Mouse (Mus musculus) limb, embryonic 13.5 days (tissue): ENCODE measurements around the gene Id1. TPM values are rescaled to one million over a fixed set of nuclear protein-coding genes. Genes with fewer than 3 reads are reported as not detected.
A peak's percentile ranks its signal among the peaks of the same experiment; 100 is the strongest.

Source experiments
- ATAC-seq: fragments of 200-750 bp; cut with Nextera tagmentation; 2 replicates; pipeline ENCODE4 v1.8.0; 2017; ENCODE audit warnings: low read depth, moderate number of reproducible peaks, moderate TSS enrichment; ENCODE audit not compliant: low FRiP score
- H3K27ac ChIP-seq: fragments of 300-500 bp; sonication (generic); 2 replicates; pipeline ENCODE4 v1.5.1; 2015; ENCODE audit warnings: inconsistent platforms, mild to moderate bottlenecking, moderate library complexity
- H3K27me3 ChIP-seq: fragments of 300-500 bp; sonication (generic); 2 replicates; pipeline ENCODE4 v1.6.1; 2015; ENCODE audit warnings: mild to moderate bottlenecking, inconsistent platforms
- H3K36me3 ChIP-seq: fragments of 300-500 bp; sonication (generic); 2 replicates; pipeline ENCODE4 v1.6.1; 2015; ENCODE audit warnings: inconsistent platforms, mild to moderate bottlenecking, moderate library complexity
- H3K4me1 ChIP-seq: fragments of 300-500 bp; sonication (generic); 2 replicates; pipeline ENCODE4 v1.6.1; 2015; ENCODE audit warnings: inconsistent platforms
- H3K4me2 ChIP-seq: fragments of 300-500 bp; sonication (generic); replicated peaks from 2 replicates; pipeline ENCODE4 v1.6.1; 2015; ENCODE audit warnings: inconsistent platforms, mild to moderate bottlenecking, moderate library complexity
- H3K4me3 ChIP-seq: fragments of 300-500 bp; sonication (generic); 2 replicates; pipeline ENCODE4 v1.5.1; 2015; ENCODE audit warnings: moderate library complexity, mild to moderate bottlenecking, inconsistent platforms
- H3K9ac ChIP-seq: fragments of 300-500 bp; sonication (generic); 2 replicates; pipeline ENCODE4 v1.6.1; 2015; ENCODE audit warnings: mild to moderate bottlenecking, inconsistent platforms
- H3K9me3 ChIP-seq: fragments of 300-500 bp; sonication (generic); 2 replicates; pipeline ENCODE4 v1.6.1; 2016; ENCODE audit warnings: inconsistent platforms
- WGBS: fragments of 180-500 bp; shearing (Covaris S2); methylation state at CpG from one replicate; pipeline ENCODE4 v1.1.7; 2015; 5-methylcytosine and 5-hydroxymethylcytosine counted together
- polyA plus RNA-seq: library from polyadenylated mRNA; unstranded; fragments of >200 nt; fragmentation: Nextera tagmentation; extraction: Ambion mirVana; gene quantifications from 2 replicates; pipeline ENCODE4 v1.2.1, GENCODE M21; 2015

Id1 gene
- 232 and 236 TPM in 2 replicates for polyA plus RNA-seq

- Histone ChIP-seq H3K9ac (peak within 1 kb of the TSS; percentile 98), H3K4me1 (peaks cover 66% of the 10 kb centered on the region), H3K27ac (peak within 1 kb of the TSS; percentile 98), H3K4me2 (peak within 1 kb of the TSS; percentile 94), H3K27me3 (no peaks in the 10 kb centered on the region), H3K9me3 (no peaks in the 10 kb centered on the region), H3K36me3 (peaks cover 6% of the 10 kb centered on the region; the same call in 1 of the 2 replicates), H3K4me3 (peak within 1 kb of the TSS; percentile 95)
- WGBS, result under 1% methylated on average over 28 of the region's 28 CpGs
- peak; percentile 71 for ATAC-seq
Observed at GRCm38 (mm10) chr2:152736090-152736601, at the start of gene Id1. Gene Id1 (plus strand): TSS chr2:152736251.

GRCm38 (mm10) chr2:152686399-152686798 lies 49.7 kb upstream of the Id1 start:
- Histone ChIP-seq H3K4me2 (peak overlapping the region; percentile 71), H3K27me3 (no peaks in the 10 kb centered on the region), H3K9me3 (peaks cover 11% of the 10 kb centered on the region; the same call in 1 of the 2 replicates), H3K36me3 (peaks cover 99% of the 10 kb centered on the region), H3K27ac (0 out of 2 replicates have a peak overlapping the region, but pooled peaks have one; percentile 52), H3K9ac (no peak overlapping the region), H3K4me3 (peak overlapping the region; percentile 48), H3K4me1 (no peaks in the 10 kb centered on the region; the same call in 1 of the 2 replicates)
- peak; percentile 2; the same call in 1 of the 2 replicates for ATAC-seq
- WGBS, result 53% methylated on average over 12 of the region's 12 CpGs

DNA sequence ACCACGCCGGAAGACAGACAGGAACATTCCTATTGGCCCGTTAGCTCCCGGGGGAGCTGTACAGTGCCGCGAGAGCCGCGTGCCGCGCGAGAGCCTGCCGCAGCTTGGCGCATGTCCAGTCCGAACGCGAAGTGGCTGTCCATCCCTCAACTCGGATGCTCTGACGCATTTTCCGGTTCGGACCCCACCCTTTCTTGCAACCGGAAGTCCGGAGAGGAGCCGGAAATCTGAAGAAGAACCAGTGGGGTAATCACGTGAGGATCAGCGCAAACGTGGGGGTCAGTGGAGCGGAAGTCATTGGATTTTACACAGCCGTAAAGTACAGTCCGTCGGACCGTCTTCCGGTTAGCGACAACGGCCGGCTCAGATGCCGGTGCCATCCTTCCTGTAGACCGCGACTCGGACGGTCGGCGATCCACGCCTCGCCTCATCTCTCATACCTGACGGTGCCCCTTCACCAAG lies 49.2 kb upstream of the Id1 start, which contains the start of gene Mcts2:
Mcts2 (plus strand) TSS at position 230 of the 462 bp plus-strand sequence.
- no peaks in the 10 kb centered on the region for H3K27me3 ChIP-seq
- peak within 1 kb of the TSS; percentile 52; the same call in 1 of the 2 replicates for H3K27ac ChIP-seq
- peaks cover 97% of the 10 kb centered on the region for H3K36me3 ChIP-seq
- 47% methylated on average over 45 of the region's 45 CpGs for WGBS
- peak within 1 kb of the TSS; percentile 48 for H3K4me3 ChIP-seq
- peak; percentile 95 for ATAC-seq
- H3K4me1 ChIP-seq, result no peaks in the 10 kb centered on the region; the same call in 1 of the 2 replicates
- H3K4me2 ChIP-seq, result peak within 1 kb of the TSS; percentile 71
- peak within 1 kb of the TSS; percentile 63 for H3K9ac ChIP-seq
- peaks cover 11% of the 10 kb centered on the region; the same call in 1 of the 2 replicates for H3K9me3 ChIP-seq

- 75% methylated on average over 7 of the region's 7 CpGs for WGBS
- no peak overlapping the region for H3K4me3 ChIP-seq
- peaks cover 4% of the 10 kb centered on the region; the same call in 1 of the 2 replicates for H3K9me3 ChIP-seq
- H3K36me3 ChIP-seq, result peaks cover 79% of the 10 kb centered on the region
- H3K4me2 ChIP-seq, result no peak overlapping the region
- no peak overlapping the region for H3K9ac ChIP-seq
- H3K27ac ChIP-seq, result no peak overlapping the region
- H3K4me1 ChIP-seq, result peaks cover 12% of the 10 kb centered on the region
- no peaks in the 10 kb centered on the region for H3K27me3 ChIP-seq
- ATAC-seq, result no peak
Observed at GRCm38 (mm10) chr2:152691564-152692217, 44.4 kb upstream of the Id1 start.

GRCm38 (mm10) chr2:152693233-152693632 lies 42.8 kb upstream of the Id1 start:
- 0 out of 2 replicates have a peak, but pooled peaks have one; percentile 20 for ATAC-seq
- no peaks in the 10 kb centered on the region for H3K9me3 ChIP-seq
- H3K4me3 ChIP-seq, result 0 out of 2 replicates have a peak overlapping the region, but pooled peaks have one; percentile 19
- H3K27me3 ChIP-seq, result no peaks in the 10 kb centered on the region
- H3K4me2 ChIP-seq, result peak overlapping the region; percentile 52
- H3K9ac ChIP-seq, result peak overlapping the region; percentile 52
- H3K4me1 ChIP-seq, result peaks cover 16% of the 10 kb centered on the region
- H3K36me3 ChIP-seq, result peaks cover 78% of the 10 kb centered on the region
- peak overlapping the region; percentile 39; the same call in 1 of the 2 replicates for H3K27ac ChIP-seq
- WGBS, result 22% methylated on average over 9 of the region's 9 CpGs

DNA sequence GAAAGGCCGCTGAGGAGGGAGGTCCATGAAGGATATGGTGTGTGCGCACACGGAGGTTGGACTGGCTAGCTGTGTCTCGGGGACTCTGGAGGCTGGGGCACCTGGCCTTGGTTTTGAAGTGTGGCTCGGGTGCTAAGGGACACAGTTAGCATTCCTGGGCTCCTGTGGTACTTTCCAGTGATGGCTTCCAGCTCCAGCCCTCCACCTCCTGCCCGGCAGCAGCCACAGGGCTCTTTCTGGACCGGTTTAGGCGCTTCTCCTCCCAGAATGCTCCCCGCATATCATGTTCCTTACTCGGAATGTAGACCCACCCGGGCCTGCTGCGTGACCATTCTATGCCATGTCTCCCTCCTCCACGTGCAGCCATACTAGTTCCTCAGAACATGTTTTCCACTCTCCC lies 42.3 kb upstream of the Id1 start:
- H3K4me1 ChIP-seq, result peaks cover 16% of the 10 kb centered on the region
- H3K4me3 ChIP-seq, result 0 out of 2 replicates have a peak overlapping the region, but pooled peaks have one; percentile 19
- peak overlapping the region; percentile 39 for H3K27ac ChIP-seq
- H3K9me3 ChIP-seq, result no peaks in the 10 kb centered on the region
- 81% methylated on average over 13 of the region's 13 CpGs for WGBS
- H3K9ac ChIP-seq, result peak overlapping the region; percentile 52
- no peak for ATAC-seq
- no peaks in the 10 kb centered on the region for H3K27me3 ChIP-seq
- peak overlapping the region; percentile 52 for H3K4me2 ChIP-seq
- H3K36me3 ChIP-seq, result peaks cover 78% of the 10 kb centered on the region

DNA sequence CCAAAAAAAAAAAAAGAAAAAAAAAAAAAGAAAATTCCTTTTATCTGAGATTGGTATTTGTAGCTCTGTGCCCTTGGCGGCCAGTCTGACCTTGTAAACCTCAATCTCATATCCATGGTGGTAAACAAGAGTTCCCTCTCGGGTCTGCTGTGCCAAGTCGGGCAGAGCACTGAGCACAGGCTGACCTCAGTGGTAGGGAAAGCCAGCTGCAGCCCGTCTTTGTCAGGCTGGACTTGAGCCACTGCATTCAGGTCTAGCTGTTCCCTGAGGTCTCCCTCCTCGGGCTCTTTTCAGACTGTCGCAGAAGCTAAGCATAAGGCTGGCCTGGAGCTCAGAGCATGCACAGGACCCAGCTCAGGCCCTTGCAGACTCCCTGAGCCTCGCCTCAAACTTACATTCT lies 41.3 kb upstream of the Id1 start:
- Histone ChIP-seq H3K4me3 (no peak overlapping the region), H3K4me2 (no peak overlapping the region), H3K27ac (no peak overlapping the region), H3K4me1 (peaks cover 16% of the 10 kb centered on the region), H3K9me3 (no peaks in the 10 kb centered on the region), H3K27me3 (no peaks in the 10 kb centered on the region), H3K36me3 (peaks cover 78% of the 10 kb centered on the region), H3K9ac (no peak overlapping the region)
- ATAC-seq, result no peak
- WGBS, result 81% methylated on average over 7 of the region's 7 CpGs

DNA sequence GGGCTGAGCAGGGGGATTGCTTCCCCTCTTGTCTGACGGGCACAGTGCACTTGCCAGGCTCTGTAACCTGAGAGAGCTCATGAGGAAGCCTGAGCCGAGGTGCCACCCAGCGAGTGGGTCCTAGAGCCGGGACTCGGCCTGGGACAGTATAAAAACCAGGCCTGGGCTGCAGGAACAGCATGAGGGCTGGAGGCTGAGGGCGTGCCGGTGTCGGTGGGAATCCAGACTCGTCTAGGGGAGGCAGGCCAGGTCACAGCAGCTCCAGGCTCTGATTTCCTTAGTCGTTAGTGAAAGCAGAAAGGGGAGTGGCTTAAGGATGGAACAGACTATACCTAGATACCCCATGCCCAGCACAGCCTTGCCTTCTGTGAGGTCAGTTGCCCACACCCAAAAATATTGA lies 40.0 kb upstream of the Id1 start:
- ATAC-seq, result peak; percentile 2; the same call in 1 of the 2 replicates
- H3K27ac ChIP-seq, result peak overlapping the region; percentile 69; the same call in 1 of the 2 replicates
- peak overlapping the region; percentile 70; the same call in 1 of the 2 replicates for H3K9ac ChIP-seq
- H3K27me3 ChIP-seq, result no peaks in the 10 kb centered on the region
- H3K4me3 ChIP-seq, result no peak overlapping the region
- no peaks in the 10 kb centered on the region for H3K9me3 ChIP-seq
- peaks cover 78% of the 10 kb centered on the region for H3K36me3 ChIP-seq
- 43% methylated on average over 10 of the region's 10 CpGs for WGBS
- peaks cover 16% of the 10 kb centered on the region for H3K4me1 ChIP-seq
- no peak overlapping the region for H3K4me2 ChIP-seq

GRCm38 (mm10) chr2:152696476-152697164 lies 39.4 kb upstream of the Id1 start:
- peaks cover 79% of the 10 kb centered on the region for H3K36me3 ChIP-seq

GRCm38 (mm10) chr2:152700138-152700537 lies 35.9 kb upstream of the Id1 start:
- H3K4me2 ChIP-seq, result no peak overlapping the region
- WGBS, result 88% methylated on average over 10 of the region's 10 CpGs
- H3K27ac ChIP-seq, result no peak overlapping the region
- H3K27me3 ChIP-seq, result no peaks in the 10 kb centered on the region
- peaks cover 20% of the 10 kb centered on the region for H3K4me1 ChIP-seq
- no peak overlapping the region for H3K9ac ChIP-seq
- ATAC-seq, result no peak
- H3K36me3 ChIP-seq, result peaks cover 98% of the 10 kb centered on the region
- H3K9me3 ChIP-seq, result no peaks in the 10 kb centered on the region
- no peak overlapping the region for H3K4me3 ChIP-seq

More at GRCm38 (mm10) chr2:152696476-152697164, 39.4 kb upstream of the Id1 start:
- H3K27me3 ChIP-seq, result no peaks in the 10 kb centered on the region
- peak overlapping the region; percentile 1; the same call in 1 of the 2 replicates for H3K4me3 ChIP-seq
- peak overlapping the region; percentile 69 for H3K27ac ChIP-seq
- H3K4me1 ChIP-seq, result peaks cover 16% of the 10 kb centered on the region
- peak; percentile 75 for ATAC-seq
- 41% methylated on average over 20 of the region's 20 CpGs for WGBS
- no peak overlapping the region for H3K4me2 ChIP-seq
- H3K9ac ChIP-seq, result peak overlapping the region; percentile 70
- no peaks in the 10 kb centered on the region for H3K9me3 ChIP-seq

GRCm38 (mm10) chr2:152700725-152701124 lies 35.3 kb upstream of the Id1 start:
- ATAC-seq, result no peak
- Histone ChIP-seq H3K27me3 (no peaks in the 10 kb centered on the region), H3K4me2 (no peak overlapping the region), H3K4me3 (no peak overlapping the region), H3K9ac (no peak overlapping the region), H3K27ac (no peak overlapping the region), H3K9me3 (no peaks in the 10 kb centered on the region), H3K4me1 (peaks cover 26% of the 10 kb centered on the region), H3K36me3 (peaks cover 98% of the 10 kb centered on the region)
- 81% methylated on average over 8 of the region's 8 CpGs for WGBS
